Mouse (Mus musculus) C2C12 (cell line): ENCODE measurements around the gene Foxn1. TPM values are rescaled to one million over a fixed set of nuclear protein-coding genes. Genes with fewer than 3 reads are reported as not detected.

Experiments used
- H3K27me3 ChIP-seq: one replicate; pipeline ENCODE4 v1.6.1; 2011; ENCODE audit not compliant: control insufficient read depth, insufficient read depth, insufficient read length
- H3K36me3 ChIP-seq: one replicate; pipeline ENCODE4 v1.6.1; 2011; ENCODE audit not compliant: control insufficient read depth, insufficient read depth
- H3K4me3 ChIP-seq: one replicate; pipeline ENCODE4 v1.5.1; 2011; ENCODE audit warnings: mild to moderate bottlenecking, control low read depth; ENCODE audit not compliant: poor library complexity, insufficient read depth, severe bottlenecking
- H3K79me2 ChIP-seq: one replicate; pipeline ENCODE4 v1.6.1; 2011; ENCODE audit not compliant: control insufficient read depth, insufficient read depth
- H3K79me3 ChIP-seq: one replicate; pipeline ENCODE4 v1.6.1; 2011; ENCODE audit warnings: low read depth, control low read depth
- H3ac ChIP-seq: one replicate; pipeline ENCODE3; 2011; ENCODE audit warnings: low read depth; ENCODE audit not compliant: control insufficient read depth, insufficient read length
- CEBPB ChIP-seq: IDR thresholded peaks from one replicate; pipeline ENCODE4 v1.6.1; 2011; ENCODE audit warnings: low read depth, mild to moderate bottlenecking, control low read depth, moderate library complexity
- CTCF ChIP-seq: IDR thresholded peaks from one replicate; pipeline ENCODE4 v1.5.1; 2011; ENCODE audit not compliant: control insufficient read depth, insufficient read depth, insufficient read length
- FOSL1 ChIP-seq: IDR thresholded peaks from one replicate; pipeline ENCODE4 v1.8.0; 2011; ENCODE audit warnings: mild to moderate bottlenecking, low read length; ENCODE audit not compliant: poor library complexity, insufficient read depth, severe bottlenecking
- MAX ChIP-seq: IDR thresholded peaks from one replicate; pipeline ENCODE4 v1.6.1; 2011; ENCODE audit warnings: mild to moderate bottlenecking, control low read depth
- MYOD1 ChIP-seq: IDR thresholded peaks from one replicate; pipeline ENCODE4 v1.6.1; 2011; ENCODE audit warnings: low read depth; ENCODE audit not compliant: control insufficient read depth, insufficient read length
- MYOG ChIP-seq: IDR thresholded peaks from one replicate; pipeline ENCODE4 v1.6.1; 2011; ENCODE audit not compliant: control insufficient read depth, insufficient read length; ENCODE audit errors: extremely low read depth
- USF1 ChIP-seq: IDR thresholded peaks from one replicate; pipeline ENCODE4 v1.6.1; 2011; ENCODE audit warnings: low read depth, mild to moderate bottlenecking, control low read depth, moderate library complexity
- polyA plus RNA-seq: library from polyadenylated mRNA; unstranded; fragments of >200 nt; fragmentation: generic; extraction: Trizol; gene quantifications from one replicate; pipeline ENCODE4 v1.2.1, GENCODE M21; 2012; ENCODE audit warnings: missing spikeins

Foxn1 gene
- polyA plus RNA-seq, 1 experiment: 0.39 TPM

DNA sequence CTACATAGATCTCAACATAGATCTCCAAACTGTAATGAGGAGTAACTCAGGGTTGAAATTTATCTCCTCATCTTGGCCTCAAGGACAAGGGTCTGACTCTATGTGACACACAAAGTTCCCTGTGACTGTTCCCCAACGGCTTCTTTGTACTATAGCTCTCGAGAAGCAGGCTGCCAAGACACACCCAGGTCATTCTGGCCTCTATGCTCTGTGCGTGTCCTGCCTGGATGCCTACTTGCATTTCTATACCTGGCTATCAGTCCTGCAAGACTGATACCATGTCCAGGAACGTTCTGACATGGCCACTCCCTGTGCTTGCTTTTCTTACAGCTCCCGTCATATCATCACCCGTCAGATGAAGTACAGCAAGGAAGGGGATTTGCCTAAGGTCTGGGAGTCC lies 15.7 kb upstream of the Foxn1 start:
- H3ac ChIP-seq: no peak overlapping the region
- TF ChIP-seq MAX (no peak), FOSL1 (no peak), USF1 (no peak), MYOG (no peak), MYOD1 (no peak), CTCF (no peak), CEBPB (no peak)
- no peak overlapping the region for H3K4me3 ChIP-seq
- no peaks in the 10 kb centered on the region for H3K36me3 ChIP-seq
- no peaks in the 10 kb centered on the region for H3K27me3 ChIP-seq
- no peaks in the 10 kb centered on the region for H3K79me3 ChIP-seq
- H3K79me2 ChIP-seq: no peaks in the 10 kb centered on the region

GRCm38 (mm10) chr11:78401469-78401868 lies 15.1 kb upstream of the Foxn1 start:
- Histone ChIP-seq H3K79me2 (no peaks in the 10 kb centered on the region), H3K79me3 (no peaks in the 10 kb centered on the region), H3ac (no peak overlapping the region), H3K36me3 (no peaks in the 10 kb centered on the region), H3K27me3 (no peaks in the 10 kb centered on the region), H3K4me3 (no peak overlapping the region)
- TF ChIP-seq MYOG (no peak), MAX (no peak), CTCF (no peak), MYOD1 (no peak), FOSL1 (no peak), CEBPB (no peak), USF1 (no peak)

GRCm38 (mm10) chr11:78400936-78401335 lies 14.6 kb upstream of the Foxn1 start:
- Histone ChIP-seq H3ac (no peak overlapping the region), H3K79me2 (no peaks in the 10 kb centered on the region), H3K79me3 (no peaks in the 10 kb centered on the region), H3K4me3 (no peak overlapping the region), H3K27me3 (no peaks in the 10 kb centered on the region), H3K36me3 (no peaks in the 10 kb centered on the region)
- no peak for TF ChIP-seq MAX

DNA sequence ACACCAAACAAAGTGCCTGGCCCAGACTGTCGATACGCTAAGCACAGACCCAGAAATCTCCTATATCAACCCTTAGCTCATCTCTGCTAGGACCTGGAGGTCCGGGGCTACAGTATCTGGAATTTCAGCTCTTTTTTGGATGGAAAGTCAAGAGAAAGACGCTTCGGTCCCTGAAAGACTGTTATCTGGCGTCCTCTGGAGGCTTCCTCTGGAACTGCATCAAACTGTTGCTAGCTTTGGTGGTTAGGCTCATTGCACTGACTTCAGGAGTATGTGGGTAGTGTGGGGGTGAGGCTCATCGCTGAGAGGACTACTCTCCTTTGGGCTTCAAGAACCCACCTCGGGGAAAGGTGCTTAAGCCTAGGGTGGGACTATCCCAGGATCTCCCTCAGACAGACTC lies 13.3 kb upstream of the Foxn1 start:
- no peak overlapping the region for H3K4me3 ChIP-seq
- H3K79me2 ChIP-seq: no peaks in the 10 kb centered on the region
- H3K79me3 ChIP-seq: no peaks in the 10 kb centered on the region
- TF ChIP-seq MAX (no peak), CTCF (peak; percentile 78)
- no peaks in the 10 kb centered on the region for H3K27me3 ChIP-seq
- no peak overlapping the region for H3ac ChIP-seq
- H3K36me3 ChIP-seq: no peaks in the 10 kb centered on the region

DNA sequence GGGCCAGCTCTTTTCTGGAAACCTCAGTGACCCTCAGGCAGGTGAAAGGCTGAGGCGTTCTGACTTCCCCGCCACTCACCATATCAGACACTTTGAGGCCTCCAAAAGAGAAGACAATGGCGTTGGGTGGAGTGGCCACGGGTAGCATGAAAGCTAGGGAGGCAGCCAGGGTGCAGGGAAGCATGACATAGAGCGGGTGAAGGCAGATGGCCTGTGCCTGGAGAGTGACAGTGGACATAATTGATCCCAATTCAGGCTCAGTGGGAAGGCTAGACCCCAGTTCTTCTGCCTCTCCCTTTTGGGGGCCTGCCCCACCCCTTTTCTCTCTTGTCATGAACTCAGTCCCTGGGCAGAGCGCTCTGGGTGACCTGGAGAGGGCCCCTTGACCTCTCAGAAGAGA lies 11.9 kb upstream of the Foxn1 start:
- Histone ChIP-seq H3K79me3 (no peaks in the 10 kb centered on the region), H3ac (no peak overlapping the region), H3K4me3 (no peak overlapping the region), H3K79me2 (no peaks in the 10 kb centered on the region), H3K36me3 (no peaks in the 10 kb centered on the region), H3K27me3 (no peaks in the 10 kb centered on the region)
- TF ChIP-seq MYOD1 (no peak), FOSL1 (no peak), USF1 (no peak), CEBPB (no peak), CTCF (no peak), MAX (no peak)

DNA sequence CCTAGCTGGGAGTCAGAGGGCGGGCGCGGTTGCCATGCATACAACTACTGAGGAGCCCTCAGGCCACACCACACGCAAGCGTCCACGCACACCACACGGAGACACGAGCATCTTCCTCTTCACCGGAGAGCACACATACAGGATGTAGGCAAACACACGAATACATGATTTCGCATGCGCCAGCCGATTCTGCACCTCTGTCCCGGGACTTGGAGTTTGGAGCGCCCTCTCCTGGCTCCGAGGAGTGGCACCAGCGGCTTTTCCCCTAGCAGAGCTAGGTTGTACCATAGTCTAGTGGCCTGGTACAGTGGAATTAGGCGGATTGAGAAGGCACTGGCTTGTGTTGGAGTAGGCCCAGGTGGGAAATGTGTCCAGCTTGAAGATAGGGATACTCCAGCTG lies 11.0 kb upstream of the Foxn1 start:
- Histone ChIP-seq H3K27me3 (no peaks in the 10 kb centered on the region), H3K79me3 (no peaks in the 10 kb centered on the region), H3K79me2 (no peaks in the 10 kb centered on the region), H3ac (no peak overlapping the region), H3K4me3 (no peak overlapping the region), H3K36me3 (no peaks in the 10 kb centered on the region)
- TF ChIP-seq CTCF (peak; percentile 61), MYOG (no peak)

DNA sequence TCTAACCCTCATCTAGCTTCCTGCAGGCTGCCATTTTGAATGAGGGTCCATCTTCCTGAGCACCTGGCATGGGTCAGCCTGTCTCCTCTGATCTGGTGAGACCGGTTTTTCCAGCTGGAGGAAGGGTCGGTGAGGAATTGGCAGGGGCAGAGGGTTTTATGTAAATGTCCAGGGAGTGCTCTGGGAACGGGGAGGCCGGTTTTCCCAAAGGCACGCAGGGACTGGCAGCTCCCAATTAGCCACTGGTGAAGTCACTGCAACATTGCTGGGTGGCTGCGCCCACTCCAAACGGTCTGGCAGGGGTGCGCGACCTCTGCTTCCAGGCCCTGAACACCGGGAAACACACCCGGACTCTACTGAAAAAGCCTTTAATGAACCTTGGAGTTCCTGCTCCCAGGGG lies 10.6 kb upstream of the Foxn1 start:
- Histone ChIP-seq H3ac (no peak overlapping the region), H3K36me3 (no peaks in the 10 kb centered on the region), H3K79me3 (no peaks in the 10 kb centered on the region), H3K79me2 (no peaks in the 10 kb centered on the region), H3K4me3 (no peak overlapping the region), H3K27me3 (no peaks in the 10 kb centered on the region)
- TF ChIP-seq MYOG (no peak), MAX (no peak), USF1 (no peak), MYOD1 (no peak), FOSL1 (no peak), CTCF (no peak), CEBPB (no peak)
